Mouse (Mus musculus): ENCODE measurements around the gene Pias4.
A peak's percentile ranks its signal among the peaks of the same experiment; 100 is the strongest.

Pias4 gene

GRCm38 (mm10) chr10:81138131-81138782 lies 29.5 kb downstream of the Pias4 start:
- no peak for DNase-seq (ENCODE audit: low read depth)

- DNase-seq (ENCODE audit: low read depth) = peak; percentile 95
Observed at GRCm38 (mm10) chr10:81137252-81138130, 30.2 kb downstream of the Pias4 start.

GRCm38 (mm10) chr10:81136706-81137231 lies 31.0 kb downstream of the Pias4 start:
- no peak for DNase-seq (ENCODE audit: low read depth)

- DNase-seq (ENCODE audit: low read depth) = no peak
Observed at GRCm38 (mm10) chr10:81135831-81136705, 31.7 kb downstream of the Pias4 start.

GRCm38 (mm10) chr10:81134966-81135681 lies 32.6 kb downstream of the Pias4 start, which contains the start of gene Zbtb7a:
TSS of gene Zbtb7a (plus strand) at chr10:81135220.
- DNase-seq (ENCODE audit: low read depth) = no peak

- DNase-seq (ENCODE audit: low read depth) = no peak
Observed at GRCm38 (mm10) chr10:81134181-81134587, 33.5 kb downstream of the Pias4 start.

GRCm38 (mm10) chr10:81123500-81123899 lies 44.2 kb downstream of the Pias4 start:
- no peak for DNase-seq (ENCODE audit: low read depth)

- no peak for DNase-seq (ENCODE audit: low read depth)
Observed at GRCm38 (mm10) chr10:81122889-81123288, 44.8 kb downstream of the Pias4 start.

GRCm38 (mm10) chr10:81120650-81121049 lies 47.1 kb downstream of the Pias4 start:
- DNase-seq (ENCODE audit: low read depth) = no peak

- DNase-seq (ENCODE audit: low read depth) = no peak
Observed at GRCm38 (mm10) chr10:81119625-81120024, 48.1 kb downstream of the Pias4 start.

DNA sequence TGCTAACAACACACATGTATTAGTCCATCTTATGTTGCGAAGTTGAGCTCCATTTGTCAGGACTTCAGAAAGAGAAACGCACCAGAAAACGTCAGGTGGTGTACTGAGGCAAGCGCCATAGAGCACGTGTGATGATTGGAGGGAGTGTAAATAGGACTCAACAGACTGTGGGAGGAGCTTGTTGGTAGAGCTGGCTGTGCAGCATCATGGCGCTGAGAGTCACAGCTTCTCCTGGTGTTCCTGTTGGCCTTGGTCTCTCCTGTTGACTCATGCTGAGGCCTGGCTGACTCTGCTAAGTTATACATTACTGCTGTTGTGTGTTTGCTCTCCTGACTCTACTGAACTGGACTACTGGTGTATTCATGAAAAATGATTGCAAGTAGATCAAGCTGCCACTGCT lies 54.8 kb downstream of the Pias4 start:
- no peak for DNase-seq (ENCODE audit: low read depth)

DNA sequence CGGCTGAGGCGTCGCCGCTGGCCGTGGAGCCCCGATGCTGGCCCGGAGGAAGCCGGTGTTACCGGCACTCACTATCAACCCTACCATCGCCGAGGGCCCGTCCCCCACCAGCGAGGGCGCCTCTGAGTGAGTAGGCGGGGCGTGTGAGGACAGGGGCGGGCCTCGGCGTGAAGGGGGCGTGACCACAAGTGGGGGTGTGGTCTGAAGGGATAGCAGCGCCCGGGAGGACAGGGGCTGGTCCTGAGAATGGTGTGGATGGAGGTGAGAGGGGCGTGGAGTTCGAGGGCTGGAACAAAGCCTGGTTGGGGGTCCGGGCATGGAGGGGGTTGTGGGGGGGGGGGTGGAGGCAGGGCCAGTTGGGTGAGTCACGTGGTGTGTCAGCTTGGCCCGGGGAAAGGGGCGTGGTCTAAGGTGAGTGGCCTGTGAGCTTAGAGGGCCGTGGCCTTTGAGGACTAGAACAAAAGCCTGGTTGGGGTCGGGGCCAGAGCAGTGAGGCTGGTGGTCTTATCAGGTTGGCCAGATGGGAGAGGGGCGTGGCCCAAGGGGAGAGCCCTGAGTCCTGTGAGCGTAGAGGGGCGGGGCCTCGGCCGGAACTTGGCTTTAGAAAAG lies 61.5 kb downstream of the Pias4 start:
- peak; percentile 76 for DNase-seq (ENCODE audit: low read depth)

GRCm38 (mm10) chr10:81105565-81106112 lies 62.1 kb downstream of the Pias4 start, which contains the start of gene Map2k2:
TSS of gene Map2k2 (plus strand) at chr10:81105915.
- peak; percentile 93 for DNase-seq (ENCODE audit: low read depth)

Data from c-Kit-positive CD71-negative TER-119-negative erythroid progenitor cells, embryonic 14.5 days (primary cell).